Mouse (Mus musculus) forebrain, embryonic 14.5 days (tissue): ENCODE measurements around the gene Tmem176b. TPM values are rescaled to one million over a fixed set of nuclear protein-coding genes. Genes with fewer than 3 reads are reported as not detected.
"Not testable (repeated sequence)": the region's sequence is repeated elsewhere in the genome, so short reads cannot be mapped to it uniquely, and the experiment has no call there.

ENCODE experiments used
- ATAC-seq: fragments of 200-750 bp; cut with Nextera tagmentation; 2 replicates; pipeline ENCODE4 v1.8.0; 2017; ENCODE audit warnings: mild to moderate bottlenecking, moderate library complexity
- DNase-seq: peaks from one replicate; pipeline ENCODE4 v3.0.0-alpha.2; 2015; ENCODE audit warnings: low spot score
- H3K27ac ChIP-seq: fragments of 300-500 bp; sonication (generic); 2 replicates; pipeline ENCODE4 v1.5.1; 2014; ENCODE audit warnings: low read depth, mild to moderate bottlenecking, control low read depth, low read length, moderate library complexity
- H3K27me3 ChIP-seq: fragments of 300-500 bp; sonication (generic); replicated peaks from 2 replicates; pipeline ENCODE4 v1.6.1; 2014; ENCODE audit warnings: low read length, control low read depth, mixed read lengths; ENCODE audit not compliant: control insufficient read depth, insufficient read depth
- H3K36me3 ChIP-seq: fragments of 300-500 bp; sonication (generic); 2 replicates; pipeline ENCODE4 v1.6.1; 2014; ENCODE audit warnings: low read length, control low read depth; ENCODE audit not compliant: control insufficient read depth, insufficient read depth
- H3K4me1 ChIP-seq: fragments of 300-500 bp; sonication (generic); 2 replicates; pipeline ENCODE4 v1.6.1; 2014; ENCODE audit warnings: antibody characterized with exemption, low read length, control low read depth; ENCODE audit not compliant: control insufficient read depth, insufficient read depth
- H3K4me2 ChIP-seq: fragments of 300-500 bp; sonication (generic); 2 replicates; pipeline ENCODE4 v1.6.1; 2014; ENCODE audit warnings: mild to moderate bottlenecking, control low read depth, low read length
- H3K4me3 ChIP-seq: fragments of 300-500 bp; sonication (generic); 2 replicates; pipeline ENCODE4 v1.5.1; 2014; ENCODE audit warnings: low read depth, low read length, control low read depth
- H3K9ac ChIP-seq: fragments of 300-500 bp; sonication (generic); 2 replicates; pipeline ENCODE4 v1.6.1; 2014; ENCODE audit warnings: mild to moderate bottlenecking, low read length, control low read depth, moderate library complexity
- H3K9me3 ChIP-seq: fragments of 300-500 bp; sonication (generic); replicated peaks from 2 replicates; pipeline ENCODE4 v1.6.1; 2016; ENCODE audit warnings: low read length, control low read depth, mixed read lengths; ENCODE audit not compliant: control insufficient read depth
- WGBS: fragments of 180-500 bp; shearing (Covaris S2); extraction: QIAGEN DNeasy Blood & Tissue Kit; methylation state at CpG from one replicate; pipeline ENCODE4 v1.1.7; 2014; 5-methylcytosine and 5-hydroxymethylcytosine counted together
- polyA plus RNA-seq: library from polyadenylated mRNA; unstranded; fragments of >200 nt; fragmentation: Nextera tagmentation; extraction: Ambion mirVana; gene quantifications from 2 replicates; pipeline ENCODE4 v1.2.1, GENCODE M21; 2014

The Tmem176b gene
- polyA plus RNA-seq = 108 and 131 TPM in 2 replicates

DNA sequence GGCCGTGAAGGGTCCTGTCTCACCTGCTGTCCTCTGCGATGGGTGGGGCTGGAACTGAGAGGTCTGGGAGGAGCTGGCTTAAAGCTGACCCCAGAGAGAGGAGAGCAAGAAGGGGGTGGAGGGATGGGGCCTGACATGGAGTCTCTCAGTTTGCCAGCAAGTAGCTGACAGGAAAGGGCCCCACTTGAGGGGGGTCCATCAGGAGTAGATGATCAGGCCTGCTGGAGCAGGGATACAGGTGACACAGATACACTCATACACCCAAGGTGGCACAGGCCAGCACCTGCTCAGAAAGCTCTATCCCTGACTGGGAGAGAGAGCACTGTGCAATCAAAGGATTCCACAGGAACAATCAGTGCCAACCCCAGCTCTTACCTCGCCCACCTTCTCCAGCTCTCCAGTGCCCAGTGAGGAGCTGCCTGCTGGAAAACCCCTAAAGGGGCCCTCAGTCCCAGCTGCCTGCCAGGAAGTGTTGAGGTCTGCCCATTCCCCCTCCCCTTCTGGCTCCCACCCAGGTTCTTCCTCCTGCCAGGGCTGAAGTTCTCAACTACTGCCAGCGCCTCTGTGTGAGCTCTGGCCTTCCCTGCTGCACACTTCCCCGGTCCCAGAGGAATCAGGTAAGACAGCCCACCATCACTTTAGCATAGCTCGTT, at the start of gene Tmem176b:
Tmem176b (minus strand) TSS at position 524 of the 653 bp plus-strand sequence.
- Histone ChIP-seq H3K4me1 (peaks cover 30% of the 10 kb centered on the region), H3K4me2 (peak within 1 kb of the TSS; percentile 57), H3K9ac (peak within 1 kb of the TSS; percentile 61), H3K27me3 (no peaks in the 10 kb centered on the region), H3K4me3 (peak within 1 kb of the TSS; percentile 33), H3K9me3 (no peaks in the 10 kb centered on the region), H3K27ac (peak within 1 kb of the TSS; percentile 84), H3K36me3 (0 out of 2 replicates have a peak, but pooled peaks cover 6% of the 10 kb centered on the region)
- DNase-seq = peak; percentile 97
- WGBS = 4% methylated on average over 6 of the region's 6 CpGs
- peak; percentile 93 for ATAC-seq

DNA sequence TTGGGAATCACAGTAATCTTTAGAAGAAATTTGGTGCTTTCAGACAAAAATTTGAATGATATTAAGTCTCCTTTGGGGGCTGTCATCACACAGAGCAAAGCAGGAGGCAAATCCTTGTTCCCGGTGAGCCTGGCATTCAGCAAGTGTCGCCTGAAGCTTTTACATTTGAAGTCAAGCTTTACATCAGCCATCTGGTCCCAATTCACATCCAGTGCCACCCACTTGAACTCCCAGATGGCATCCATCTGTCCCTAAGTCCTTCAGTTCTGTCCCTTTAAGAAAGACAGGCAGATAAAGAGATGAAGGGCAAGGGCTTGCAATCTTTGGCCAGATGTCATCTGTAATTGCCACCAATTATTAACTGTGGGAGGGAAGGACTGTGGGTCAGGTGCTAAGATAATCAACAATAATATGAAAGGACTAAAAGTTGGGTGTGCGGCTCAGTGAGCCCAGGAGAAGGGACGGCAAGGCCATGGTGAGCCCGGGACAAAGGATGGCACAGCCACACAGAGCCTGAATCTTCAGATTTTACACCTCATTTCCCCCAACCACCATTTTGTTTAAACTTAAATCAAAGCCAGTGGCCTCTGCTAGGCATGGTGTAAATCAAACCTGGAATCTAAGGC, 35.3 kb upstream of the Tmem176b start:
- DNase-seq = peak; percentile 79
- ATAC-seq = peak; percentile 85

DNA sequence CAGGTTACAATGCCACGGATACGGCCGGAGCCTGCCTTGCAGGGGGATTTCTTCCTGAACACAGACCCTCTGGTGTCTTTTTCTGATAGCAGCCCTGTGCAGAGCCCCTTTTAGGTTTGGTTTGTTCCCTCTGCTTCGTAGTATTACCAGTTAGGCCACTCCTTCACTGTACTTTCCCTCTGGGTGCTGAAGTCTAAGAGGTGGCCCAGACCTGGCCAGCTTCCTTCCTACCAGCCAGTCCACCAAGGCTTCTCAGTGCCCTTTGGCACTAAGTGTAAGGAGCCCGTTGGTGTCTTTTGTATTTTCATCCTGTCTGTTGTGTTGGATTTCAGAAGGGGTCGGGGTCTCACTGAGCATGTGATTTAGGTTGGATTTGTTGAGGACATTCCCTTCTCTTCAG, 34.2 kb upstream of the Tmem176b start:
- DNase-seq = no peak
- 81% methylated on average over 6 of the region's 6 CpGs for WGBS
- no peaks in the 10 kb centered on the region for H3K9me3 ChIP-seq

More for the DNA sequence above, 35.3 kb upstream of the Tmem176b start:
- H3K36me3 ChIP-seq = no peaks in the 10 kb centered on the region
- H3K4me3 ChIP-seq = no peak overlapping the region
- no peak overlapping the region for H3K27ac ChIP-seq
- H3K4me2 ChIP-seq = no peak overlapping the region
- H3K9me3 ChIP-seq = no peaks in the 10 kb centered on the region
- WGBS = 46% methylated on average over 5 of the region's 5 CpGs
- H3K4me1 ChIP-seq = no peaks in the 10 kb centered on the region
- H3K9ac ChIP-seq = no peak overlapping the region
- H3K27me3 ChIP-seq = no peaks in the 10 kb centered on the region

DNA sequence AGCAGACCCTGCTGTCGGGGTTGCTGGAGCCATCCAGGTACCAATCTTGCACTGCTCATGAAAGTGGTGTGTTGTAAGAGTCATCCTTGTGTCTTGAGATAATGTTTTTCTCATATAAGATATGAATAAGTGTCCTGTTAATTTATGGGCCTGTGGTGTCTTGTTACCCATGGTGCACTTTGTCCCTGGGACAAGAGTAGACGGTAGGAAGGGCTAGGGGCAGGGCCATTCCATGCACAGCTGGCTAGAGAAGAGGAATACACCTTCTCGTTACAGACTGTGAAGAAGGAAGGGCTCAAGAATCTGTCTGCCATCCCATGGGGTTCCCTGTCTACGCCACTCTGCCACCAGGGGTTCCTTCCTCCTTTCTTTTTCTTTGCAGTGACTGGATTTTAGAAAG, 33.3 kb upstream of the Tmem176b start:
- no peak for DNase-seq
- H3K4me2 ChIP-seq = no peak overlapping the region
- no peak overlapping the region for H3K27ac ChIP-seq
- 0 out of 2 replicates have a peak, but pooled peaks cover 4% of the 10 kb centered on the region for H3K27me3 ChIP-seq
- no peaks in the 10 kb centered on the region for H3K9me3 ChIP-seq
- ATAC-seq = no peak
- H3K36me3 ChIP-seq = no peaks in the 10 kb centered on the region
- H3K4me3 ChIP-seq = no peak overlapping the region
- WGBS = 87% methylated on average over 4 of the region's 4 CpGs
- no peak overlapping the region for H3K9ac ChIP-seq
- no peaks in the 10 kb centered on the region for H3K4me1 ChIP-seq

More for the DNA sequence above, 34.2 kb upstream of the Tmem176b start:
- no peaks in the 10 kb centered on the region for H3K27me3 ChIP-seq
- H3K4me3 ChIP-seq = no peak overlapping the region
- H3K4me2 ChIP-seq = no peak overlapping the region
- no peaks in the 10 kb centered on the region for H3K4me1 ChIP-seq
- ATAC-seq = no peak
- H3K36me3 ChIP-seq = no peaks in the 10 kb centered on the region
- H3K27ac ChIP-seq = no peak overlapping the region
- H3K9ac ChIP-seq = no peak overlapping the region

DNA sequence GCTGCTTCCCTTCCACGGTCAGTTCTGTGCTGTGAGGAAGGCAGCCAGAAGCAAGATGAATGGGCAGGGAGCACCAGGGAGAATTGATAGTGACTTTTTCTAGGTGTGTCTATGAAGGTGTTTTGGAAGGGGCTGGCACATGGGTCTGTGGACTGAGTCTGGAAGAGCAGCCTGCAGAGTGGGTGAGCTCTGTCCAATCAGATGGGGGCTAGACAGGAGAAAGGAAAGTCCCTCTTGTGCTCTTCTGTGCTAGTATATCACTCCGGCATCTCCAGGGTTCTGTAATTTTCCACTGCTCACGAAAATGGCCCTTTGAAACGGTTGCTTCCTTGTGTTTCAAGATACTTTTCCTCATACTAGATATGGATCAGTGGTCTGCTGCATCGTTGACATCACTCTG, 31.3 kb upstream of the Tmem176b start, which contains the start of gene Aoc1:
Aoc1 (plus strand) TSS at position 301 of the 400 bp plus-strand sequence.
- 83% methylated on average over 5 of the region's 5 CpGs for WGBS
- H3K4me2 ChIP-seq = no peak within 1 kb of the TSS
- no peaks in the 10 kb centered on the region for H3K36me3 ChIP-seq
- no peaks in the 10 kb centered on the region for H3K9me3 ChIP-seq
- no peak within 1 kb of the TSS for H3K4me3 ChIP-seq
- H3K4me1 ChIP-seq = no peaks in the 10 kb centered on the region
- peaks cover 17% of the 10 kb centered on the region; the same call in 1 of the 2 replicates for H3K27me3 ChIP-seq
- DNase-seq (no peak), ATAC-seq (no peak)
- no peak within 1 kb of the TSS for H3K27ac ChIP-seq
- no peak within 1 kb of the TSS for H3K9ac ChIP-seq

DNA sequence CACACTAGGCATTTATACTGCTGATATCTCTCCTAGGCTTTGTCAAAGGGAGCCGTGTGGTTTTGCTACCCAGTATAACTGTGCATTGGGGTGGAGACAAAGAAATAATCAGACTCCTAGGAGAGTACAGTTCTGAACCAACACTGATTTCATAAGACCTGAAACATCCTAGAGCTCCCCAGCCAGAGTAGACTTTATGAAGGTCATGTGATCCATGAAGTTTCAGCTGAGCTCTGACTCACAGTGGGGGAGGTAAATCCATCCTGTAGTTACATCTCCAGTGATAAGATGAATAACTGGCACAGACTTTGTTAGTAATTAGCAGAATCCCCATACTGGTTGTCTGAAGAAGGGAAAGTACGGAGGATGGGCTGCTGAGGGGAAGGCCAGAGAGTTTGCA, 28.5 kb upstream of the Tmem176b start:
- Histone ChIP-seq H3K9ac (no peak overlapping the region), H3K27me3 (peaks cover 19% of the 10 kb centered on the region), H3K4me2 (no peak overlapping the region), H3K9me3 (no peaks in the 10 kb centered on the region), H3K27ac (no peak overlapping the region), H3K4me3 (no peak overlapping the region), H3K36me3 (no peaks in the 10 kb centered on the region), H3K4me1 (peaks cover 6% of the 10 kb centered on the region; the same call in 1 of the 2 replicates)
- 85% methylated on average over 2 of the region's 2 CpGs for WGBS
- ATAC-seq = no peak
- no peak for DNase-seq

DNA sequence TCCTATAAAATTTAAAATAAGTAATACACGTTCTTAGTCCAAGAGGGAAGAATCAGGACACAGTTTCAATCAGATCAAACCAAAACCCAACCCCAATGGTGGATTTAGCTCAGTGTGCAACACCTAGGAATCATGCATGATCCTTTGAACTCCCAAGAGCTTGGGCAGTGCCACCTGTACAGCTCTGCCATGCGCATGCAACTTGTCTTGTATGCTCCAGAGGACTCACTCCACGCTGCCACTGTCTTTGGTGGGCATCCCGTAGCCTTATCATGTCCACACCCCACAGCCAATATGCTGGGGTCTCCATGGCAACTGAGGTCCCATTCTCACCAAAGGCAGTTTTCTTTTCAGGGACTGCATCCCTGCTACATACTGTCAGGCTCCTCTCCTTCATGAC, 25.9 kb upstream of the Tmem176b start:
- ATAC-seq = no peak
- Histone ChIP-seq H3K9ac (no peak overlapping the region), H3K36me3 (no peaks in the 10 kb centered on the region), H3K4me3 (no peak overlapping the region), H3K9me3 (no peaks in the 10 kb centered on the region), H3K27me3 (peaks cover 28% of the 10 kb centered on the region), H3K27ac (no peak overlapping the region), H3K4me2 (no peak overlapping the region), H3K4me1 (peaks cover 6% of the 10 kb centered on the region)
- no peak for DNase-seq
- 30% methylated on average over 4 of the region's 4 CpGs for WGBS

DNA sequence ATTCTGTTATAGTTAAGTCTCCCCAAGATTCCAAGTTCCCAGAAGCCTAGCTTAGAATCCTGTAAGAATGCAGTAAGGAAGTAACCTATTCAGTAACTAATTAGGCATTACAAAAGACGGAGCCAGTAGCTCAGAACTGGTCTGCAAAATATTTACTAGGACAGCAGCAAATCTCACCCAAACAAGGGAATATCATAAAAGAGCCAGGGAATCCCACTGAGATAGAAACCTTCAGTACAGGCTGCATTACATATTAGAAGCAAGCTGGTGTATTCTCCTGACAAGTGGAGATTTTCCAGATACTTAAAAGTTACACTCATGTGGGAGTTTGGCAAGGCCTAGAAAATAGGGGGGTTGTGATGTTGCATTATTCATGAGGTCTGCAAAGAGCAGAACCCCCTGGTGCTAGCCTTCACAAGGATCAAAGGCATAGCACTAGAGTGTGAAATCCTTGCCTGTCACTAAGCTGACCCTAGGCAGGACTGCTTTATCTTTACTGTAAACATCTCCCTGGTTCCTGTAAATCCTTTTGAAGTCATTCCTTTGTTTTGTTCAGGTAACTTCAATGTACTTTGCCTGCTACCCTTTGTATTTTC, 25.2 kb upstream of the Tmem176b start:
- ATAC-seq, H3K9me3 ChIP-seq, H3K4me3 ChIP-seq, H3K4me2 ChIP-seq, H3K36me3 ChIP-seq, H3K4me1 ChIP-seq, H3K27ac ChIP-seq, H3K9ac ChIP-seq: not testable (repeated sequence)
- peak; percentile 66 for DNase-seq
- 5% methylated on average over 1 of the region's 1 CpGs for WGBS
- H3K27me3 ChIP-seq = peaks cover 28% of the 10 kb centered on the region
